Mouse (Mus musculus) brain, embryonic 14.5 days (tissue): ENCODE measurements around the gene Luc7l3.

ENCODE experiments used
- CTCF ChIP-seq: fragments of 200-500 bp; IDR thresholded peaks from 2 replicates; pipeline ENCODE4 v1.5.1; 2012; ENCODE audit warnings: inconsistent platforms, mild to moderate bottlenecking, moderate library complexity, borderline replicate concordance; ENCODE audit not compliant: insufficient read depth, insufficient read length; ENCODE audit errors: extremely low read depth
- POLR2A ChIP-seq: fragments of 200-500 bp; IDR thresholded peaks from 2 replicates; pipeline ENCODE4 v1.6.1; 2012; ENCODE audit warnings: mild to moderate bottlenecking, inconsistent platforms, borderline replicate concordance; ENCODE audit not compliant: poor library complexity, insufficient read depth, insufficient read length, severe bottlenecking; ENCODE audit errors: extremely low read depth

DNA sequence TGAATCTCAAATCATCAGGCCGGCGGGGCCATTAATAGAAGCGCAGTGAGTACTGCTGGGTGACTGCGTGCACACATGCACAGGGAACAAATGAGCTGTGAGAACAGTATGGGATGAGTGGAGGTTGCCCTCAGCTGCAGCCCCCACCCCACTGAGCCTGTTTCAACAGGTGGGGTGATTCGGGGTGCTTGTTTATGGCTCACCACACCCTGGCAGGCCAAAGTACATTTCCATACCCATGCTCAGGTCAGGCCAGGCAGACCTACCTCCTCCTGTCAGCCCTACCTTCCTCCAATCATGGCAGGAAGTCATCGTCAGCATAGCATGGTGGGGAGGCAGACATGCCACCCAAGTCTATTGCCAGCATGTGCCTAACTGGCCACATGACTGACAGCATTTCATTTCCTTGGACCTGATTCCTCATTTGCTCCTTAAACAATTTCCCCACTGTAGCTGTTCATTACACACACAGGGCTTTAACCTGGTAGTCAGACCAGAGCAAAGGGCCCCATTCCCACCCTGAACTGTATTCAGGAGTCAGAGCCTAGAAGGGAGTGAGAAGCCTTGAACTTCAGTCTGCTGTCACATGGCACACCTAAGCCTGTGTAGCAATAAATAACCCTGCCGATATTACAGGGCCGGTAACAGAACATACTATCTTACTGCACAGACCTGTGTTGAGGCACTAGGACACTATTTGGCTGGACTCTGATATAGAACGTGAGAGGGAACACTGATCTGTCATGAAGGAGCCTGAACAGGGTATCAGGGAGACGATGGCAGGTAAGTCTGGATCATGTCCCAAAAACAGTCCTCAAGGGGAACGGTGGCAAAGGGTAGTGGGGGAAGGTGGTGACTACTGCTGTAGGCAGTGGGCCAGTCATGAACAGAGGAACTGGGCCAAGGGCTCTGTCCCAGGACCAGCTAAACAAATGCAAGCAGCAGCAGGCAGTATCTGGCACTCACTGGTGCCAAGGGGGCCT lies 40.3 kb downstream of the Luc7l3 start, which contains the start of gene Gm21885:
- TF ChIP-seq CTCF = no peak
- TF ChIP-seq POLR2A = no peak
